Mouse (Mus musculus) G1E (cell line): ENCODE measurements around the gene Ndc80.

Source experiments
- CTCF ChIP-seq: IDR thresholded peaks from 2 replicates; pipeline ENCODE4 v1.5.1; 2012; ENCODE audit warnings: low read depth, low read length, inconsistent platforms, mixed read lengths
- GATA1 ChIP-seq: IDR thresholded peaks from 2 replicates; pipeline ENCODE4 v1.6.1; 2012; ENCODE audit warnings: borderline replicate concordance, low read length, inconsistent platforms, mixed read lengths
- GATA2 ChIP-seq: IDR thresholded peaks from 2 replicates; pipeline ENCODE4 v1.6.1; 2012; ENCODE audit warnings: low read depth, low read length, inconsistent platforms, borderline replicate concordance
- POLR2AphosphoS5 ChIP-seq: IDR thresholded peaks from 2 replicates; pipeline ENCODE4 v1.6.1; 2012; ENCODE audit warnings: low read depth, low read length, inconsistent platforms; ENCODE audit not compliant: insufficient replicate concordance
- TAL1 ChIP-seq: conservative IDR thresholded peaks from 2 replicates; pipeline ENCODE4 v1.6.1; 2012; ENCODE audit warnings: low read depth, low read length, inconsistent platforms, mixed read lengths

DNA sequence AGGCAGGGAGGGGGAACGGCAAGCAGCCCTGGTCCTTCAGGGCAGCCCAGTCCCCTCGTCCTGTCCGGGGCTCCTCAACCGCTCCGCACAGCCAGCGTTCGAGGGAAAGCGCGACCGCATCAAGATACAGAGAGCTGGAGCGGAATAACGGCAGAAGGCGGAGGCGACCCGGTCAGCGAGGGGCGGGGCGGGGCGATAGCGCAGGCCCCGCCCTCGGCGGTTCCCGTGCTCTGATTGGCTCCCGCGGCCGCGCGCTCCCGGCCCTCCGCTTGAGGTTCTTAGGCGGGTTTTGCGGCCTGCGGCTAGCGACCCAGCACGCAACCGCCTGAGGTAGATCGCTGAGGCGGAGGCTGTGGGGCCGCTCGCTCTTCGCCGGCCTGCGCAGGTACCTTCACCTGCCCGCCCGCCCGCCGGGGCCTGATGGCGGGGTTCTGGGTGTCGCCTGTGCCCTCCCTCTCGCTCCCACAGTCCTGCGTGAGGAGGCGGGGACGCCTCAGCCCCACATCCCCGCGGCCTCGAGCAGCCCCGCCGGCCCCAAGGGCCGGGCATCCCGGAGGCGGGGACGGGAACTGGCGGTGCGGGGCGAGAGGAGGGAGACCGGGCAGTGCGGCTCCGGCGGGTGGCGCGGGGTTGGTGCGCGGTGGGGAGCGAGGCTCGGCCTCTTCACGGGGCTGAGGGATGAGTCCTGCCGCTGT, 25.2 kb upstream of the Ndc80 start, which contains the start of gene Spdya:
- TF ChIP-seq CTCF, result no peak
- TF ChIP-seq POLR2AphosphoS5, result no peak
- TF ChIP-seq GATA1, result no peak
- no peak for TF ChIP-seq TAL1
- no peak for TF ChIP-seq GATA2
